Mouse (Mus musculus) myocyte (in vitro differentiated cells): ENCODE measurements around the gene Bms1.

Experiments
- CEBPB ChIP-seq: IDR thresholded peaks from 2 replicates; pipeline ENCODE4 v1.6.1; 2011; ENCODE audit warnings: mild to moderate bottlenecking, moderate library complexity; ENCODE audit not compliant: poor library complexity, insufficient read depth, severe bottlenecking
- E2F4 ChIP-seq: IDR thresholded peaks from one replicate; pipeline ENCODE4 v1.6.1; 2011; ENCODE audit warnings: mild to moderate bottlenecking, control low read depth, moderate library complexity; ENCODE audit not compliant: insufficient read depth
- MAX ChIP-seq: IDR thresholded peaks from one replicate; pipeline ENCODE4 v1.6.1; 2011; ENCODE audit warnings: low read depth, mild to moderate bottlenecking, control low read depth
- MYOG ChIP-seq, 3 experiments: IDR thresholded peaks; one replicate each; pipeline ENCODE4 v1.6.1; 2011; ENCODE audit warnings: control low read depth in 2 of 3, low read depth in 2 of 3, mild to moderate bottlenecking in 2 of 3; ENCODE audit not compliant: insufficient read length in 2 of 3, control insufficient read depth in 1 of 3, insufficient read depth in 1 of 3
- POLR2A ChIP-seq: IDR thresholded peaks from one replicate; pipeline ENCODE4 v1.6.1; 2011; ENCODE audit warnings: low read depth, mild to moderate bottlenecking, control low read depth, moderate library complexity; ENCODE audit not compliant: insufficient read length
- POLR2AphosphoS2 ChIP-seq: IDR thresholded peaks from one replicate; pipeline ENCODE4 v1.6.1; 2011; ENCODE audit warnings: low read depth, control low read depth; ENCODE audit not compliant: insufficient read length
- REST ChIP-seq: IDR thresholded peaks from one replicate; pipeline ENCODE4 v1.6.1; 2011; ENCODE audit warnings: mild to moderate bottlenecking, control low read depth, moderate library complexity; ENCODE audit not compliant: insufficient read depth, insufficient read length
- SRF ChIP-seq: IDR thresholded peaks from one replicate; pipeline ENCODE4 v1.6.1; 2011; ENCODE audit warnings: low read depth; ENCODE audit not compliant: control insufficient read depth, insufficient read length
- TCF12 ChIP-seq: IDR thresholded peaks from one replicate; pipeline ENCODE4 v1.6.1; 2011; ENCODE audit warnings: mild to moderate bottlenecking, control low read depth; ENCODE audit not compliant: poor library complexity, insufficient read depth, severe bottlenecking
- TCF3 ChIP-seq: IDR thresholded peaks from one replicate; pipeline ENCODE4 v1.6.1; 2011; ENCODE audit warnings: low read depth, control low read depth; ENCODE audit not compliant: insufficient read length
- USF1 ChIP-seq: IDR thresholded peaks from one replicate; pipeline ENCODE4 v1.6.1; 2011; ENCODE audit warnings: low read depth, mild to moderate bottlenecking, control low read depth, moderate library complexity

DNA sequence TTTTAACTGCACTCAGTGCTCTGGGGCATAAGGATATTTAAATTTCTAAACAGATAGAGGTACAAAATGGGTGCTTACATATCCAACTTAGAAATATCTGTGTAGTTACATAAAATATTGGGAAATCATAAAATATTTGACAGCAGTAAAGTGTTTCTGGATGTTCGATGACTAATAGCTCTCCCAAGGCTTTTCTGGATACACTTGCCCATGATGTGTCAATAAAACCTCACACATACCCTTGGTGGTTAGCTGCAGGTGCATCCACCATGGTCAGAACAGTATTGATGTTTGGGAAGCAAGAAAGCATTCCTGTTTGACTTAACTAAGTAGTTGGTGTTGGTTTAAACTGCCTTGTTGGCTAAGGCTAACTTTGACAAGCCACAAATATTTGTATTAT is 38.5 kb upstream of the Bms1 start:
- TF ChIP-seq CEBPB, result no peak
- no peak for TF ChIP-seq POLR2A
- TF ChIP-seq MYOG (IDR thresholded peaks at IDR 0.05; ENCODE audit: control insufficient read depth in 1 of 3, insufficient read depth in 1 of 3, insufficient read length in 2 of 3, low read depth in 2 of 3), result no peak
- no peak for TF ChIP-seq MAX
- no peak for TF ChIP-seq E2F4
- no peak for TF ChIP-seq USF1
- TF ChIP-seq POLR2AphosphoS2, result no peak
- TF ChIP-seq TCF3, result no peak
- no peak for TF ChIP-seq TCF12
- TF ChIP-seq SRF, result no peak
- no peak for TF ChIP-seq REST
